Mouse (Mus musculus): ENCODE data around the gene Iqcn.

GRCm38 (mm10) chr8:70760775-70761406 lies 57.6 kb downstream of the Iqcn start, which contains the start of gene Mpv17l2:
- TF ChIP-seq CTCF (IDR thresholded peaks at IDR 0.05; ENCODE audit: low read depth, low read length) (no peak), POLR2A (IDR thresholded peaks at IDR 0.05; ENCODE audit: borderline replicate concordance, low read depth, low read length) (no peak)
